In the genomic region with DNA sequence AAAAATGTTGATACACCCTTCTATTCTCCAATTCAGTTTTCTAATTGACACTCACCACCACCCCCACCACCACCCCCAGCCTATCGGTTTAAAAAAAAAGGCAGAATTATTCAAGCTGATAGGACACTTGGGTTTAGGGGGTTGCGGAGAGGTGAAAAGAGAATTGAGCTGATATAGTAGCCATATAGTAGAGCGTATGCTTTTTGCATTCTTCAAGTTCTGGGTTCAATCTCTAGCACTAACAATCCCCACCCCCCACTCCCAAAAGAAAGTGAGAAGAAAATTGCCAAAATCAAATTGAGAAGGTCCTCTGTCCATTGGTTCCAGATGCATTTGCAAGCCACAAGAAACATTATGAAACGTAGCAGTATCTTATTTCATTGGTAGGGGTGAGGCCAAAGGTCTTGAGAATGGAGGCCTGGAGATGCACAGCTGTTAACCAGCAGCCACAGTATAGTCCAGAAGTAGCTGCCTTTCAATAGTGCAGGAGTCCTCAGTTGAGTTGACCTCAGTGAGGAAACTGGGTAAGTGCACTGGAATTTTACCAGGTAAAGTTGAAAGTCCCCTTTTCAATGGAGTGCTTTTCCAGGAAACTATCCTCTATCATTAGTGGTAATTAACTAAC, we compare ENCODE assay signal across 8 mouse cellular contexts. TPM values are rescaled to one million over a fixed set of nuclear protein-coding genes. Genes with fewer than 3 reads are reported as not detected.
A peak's percentile ranks its signal among the peaks of the same experiment; 100 is the strongest.
DNase-seq lines count a peak whose midpoint lies in the region; ATAC-seq and TF ChIP-seq lines count a peak whose summit lies in the region.

No protein-coding gene starts in this region.

- TF ChIP-seq EP300 in ES-Bruce4 (IDR thresholded peaks at IDR 0.05; ENCODE audit: insufficient read depth, low read depth, low read length): no peak
- TF ChIP-seq EP300 in liver, postnatal 0 days (IDR thresholded peaks at IDR 0.05; ENCODE audit: low read depth): 0 out of 2 replicates have a peak, but pooled peaks have one; percentile 10

- no peak for TF ChIP-seq CTCF in ES-Bruce4 (IDR thresholded peaks at IDR 0.05; ENCODE audit: low read depth, low read length)
- no peak for TF ChIP-seq CTCF in forebrain, postnatal 0 days (IDR thresholded peaks at IDR 0.05; ENCODE audit: low read depth)
- TF ChIP-seq CTCF in liver, postnatal 0 days (IDR thresholded peaks at IDR 0.05; ENCODE audit: low read depth): no peak

- 42% methylated on average over 4 of the region's 4 CpGs for WGBS in heart, embryonic 12.5 days
- WGBS in forebrain, postnatal 0 days: 37% methylated on average over 4 of the region's 4 CpGs
- 45% methylated on average over 4 of the region's 4 CpGs for WGBS in liver, postnatal 0 days (ENCODE audit: insufficient replicate concordance)

- TF ChIP-seq POLR2A in ES-Bruce4 (IDR thresholded peaks at IDR 0.05; ENCODE audit: insufficient read depth, low read length): no peak

- peak overlapping the region; percentile 90 for H3K4me3 ChIP-seq in heart, embryonic 12.5 days
- peak overlapping the region; percentile 99 for H3K4me3 ChIP-seq in ES-Bruce4 (ENCODE audit: low read depth, low read length)
- H3K4me3 ChIP-seq in forebrain, postnatal 0 days (ENCODE audit: low read depth, low read length): peak overlapping the region; percentile 94
- peak overlapping the region; percentile 86 for H3K4me3 ChIP-seq in liver, postnatal 0 days (ENCODE audit: low read depth, low read length)

- no peaks in the 10 kb centered on the region for H3K36me3 ChIP-seq in heart, embryonic 12.5 days
- H3K36me3 ChIP-seq in ES-Bruce4 (ENCODE audit: control insufficient read depth, insufficient read depth, low read length, poor library complexity, severe bottlenecking): no peaks in the 10 kb centered on the region
- no peaks in the 10 kb centered on the region for H3K36me3 ChIP-seq in forebrain, postnatal 0 days (ENCODE audit: insufficient read depth)
- no peaks in the 10 kb centered on the region; the same call in 1 of the 2 replicates for H3K36me3 ChIP-seq in liver, postnatal 0 days (replicated peaks; ENCODE audit: insufficient read depth, low read length)

- H3K4me2 ChIP-seq in heart, embryonic 12.5 days: peak overlapping the region; percentile 70
- peak overlapping the region; percentile 75 for H3K4me2 ChIP-seq in forebrain, postnatal 0 days (ENCODE audit: low read depth)
- peak overlapping the region; percentile 94 for H3K4me2 ChIP-seq in liver, postnatal 0 days (ENCODE audit: low read depth, low read length)

- no peaks in the 10 kb centered on the region for H3K9me3 ChIP-seq in heart, embryonic 12.5 days (replicated peaks)
- H3K9me3 ChIP-seq in ES-Bruce4 (replicated peaks; ENCODE audit: control insufficient read depth, insufficient read depth, low read length, poor library complexity, severe bottlenecking): no peaks in the 10 kb centered on the region
- H3K9me3 ChIP-seq in forebrain, postnatal 0 days (ENCODE audit: low read length): no peaks in the 10 kb centered on the region
- no peaks in the 10 kb centered on the region for H3K9me3 ChIP-seq in liver, postnatal 0 days (ENCODE audit: low read length)

- H3K27ac ChIP-seq in heart, embryonic 12.5 days (ENCODE audit: poor library complexity, severe bottlenecking): no peak overlapping the region
- no peak overlapping the region for H3K27ac ChIP-seq in ES-Bruce4 (ENCODE audit: insufficient read depth, low read length)
- H3K27ac ChIP-seq in forebrain, postnatal 0 days (ENCODE audit: low read depth, low read length): peak overlapping the region; percentile 94
- peak overlapping the region; percentile 95 for H3K27ac ChIP-seq in liver, postnatal 0 days (ENCODE audit: low read depth)

- no peak for DNase-seq in heart, adult 9 months (ENCODE audit: low spot score in 2 of 2)
- DNase-seq in forebrain, postnatal 0 days: no peak
- DNase-seq in liver, postnatal 0 days: no peak
- DNase-seq in cerebellum, postnatal 14 days: no peak
- DNase-seq in lung, postnatal 25 days (ENCODE audit: low spot score): no peak
- DNase-seq in frontal cortex, postnatal 14 days (ENCODE audit: low spot score in 2 of 2): no peak

- ATAC-seq in heart, embryonic 12.5 days (ENCODE audit: insufficient number of reproducible peaks, low FRiP score): no peak
- no peak for ATAC-seq in forebrain, postnatal 0 days
- ATAC-seq in liver, postnatal 0 days: no peak

- H3K27me3 ChIP-seq in heart, embryonic 12.5 days (replicated peaks): no peaks in the 10 kb centered on the region
- H3K27me3 ChIP-seq in ES-Bruce4 (ENCODE audit: control insufficient read depth, insufficient read depth, low read length, poor library complexity, severe bottlenecking): no peaks in the 10 kb centered on the region
- H3K27me3 ChIP-seq in forebrain, postnatal 0 days (ENCODE audit: insufficient read depth, low read length): no peaks in the 10 kb centered on the region
- H3K27me3 ChIP-seq in liver, postnatal 0 days (ENCODE audit: insufficient read depth, low read length): no peaks in the 10 kb centered on the region

- H3K9ac ChIP-seq in heart, embryonic 12.5 days: peak overlapping the region; percentile 98
- H3K9ac ChIP-seq in ES-Bruce4 (ENCODE audit: low read depth, poor library complexity, severe bottlenecking): peak overlapping the region; percentile 97
- peak overlapping the region; percentile 82 for H3K9ac ChIP-seq in forebrain, postnatal 0 days
- H3K9ac ChIP-seq in liver, postnatal 0 days (replicated peaks): peak overlapping the region; percentile 89

- H3K4me1 ChIP-seq in heart, embryonic 12.5 days (replicated peaks): peaks cover 14% of the 10 kb centered on the region
- H3K4me1 ChIP-seq in ES-Bruce4 (ENCODE audit: control insufficient read depth, insufficient read depth, low read length): no peaks in the 10 kb centered on the region
- peaks cover 3% of the 10 kb centered on the region; the same call in 1 of the 2 replicates for H3K4me1 ChIP-seq in forebrain, postnatal 0 days (ENCODE audit: insufficient read depth)
- peaks cover 18% of the 10 kb centered on the region for H3K4me1 ChIP-seq in liver, postnatal 0 days (ENCODE audit: insufficient read depth)

RNA-seq across cellular contexts. Expression of a gene that starts 0.8 kb away (rescaled TPM):
- polyA plus RNA-seq in heart, embryonic 12.5 days (2016; fragmentation: Nextera tagmentation; extraction: Ambion mirVana): 14.7 and 15.1 TPM in 2 replicates
- polyA plus RNA-seq in ES-Bruce4 (2011; ENCODE audit: insufficient read depth, insufficient read length, low read depth, missing spikeins): 10.0 and 10.2 TPM in 2 replicates
- 55.3 and 59.6 TPM in 2 replicates for total RNA-seq in forebrain, postnatal 0 days (2014; rRNA removed)
- polyA plus RNA-seq in forebrain, postnatal 0 days (2015; fragmentation: Nextera tagmentation; extraction: Ambion mirVana): 14.3 and 16.8 TPM in 2 replicates
- polyA plus RNA-seq in liver, postnatal 0 days (2015; fragmentation: Nextera tagmentation; extraction: Ambion mirVana): 3.3 and 3.9 TPM in 2 replicates

RNA-seq across cellular contexts. Expression of a gene that starts 25.7 kb away (rescaled TPM):
- polyA plus RNA-seq in heart, embryonic 12.5 days (2016; fragmentation: Nextera tagmentation; extraction: Ambion mirVana): 19.6 and 21.9 TPM in 2 replicates
- polyA plus RNA-seq in ES-Bruce4 (2011; ENCODE audit: insufficient read depth, insufficient read length, low read depth, missing spikeins): 20.8 and 24.1 TPM in 2 replicates
- 35.4 and 42.0 TPM in 2 replicates for total RNA-seq in forebrain, postnatal 0 days (2014; rRNA removed)
- polyA plus RNA-seq in forebrain, postnatal 0 days (2015; fragmentation: Nextera tagmentation; extraction: Ambion mirVana): 27.3 and 32.2 TPM in 2 replicates
- polyA plus RNA-seq in liver, postnatal 0 days (2015; fragmentation: Nextera tagmentation; extraction: Ambion mirVana): 3.4 and 3.6 TPM in 2 replicates

Comparison
In these comparisons a context has a peak if more than half of its experiments do, and no peak if none do; other contexts are left out.
1. H3K27ac ChIP-seq: peak in forebrain, postnatal 0 days (single experiment) and liver, postnatal 0 days (single experiment); none in heart, embryonic 12.5 days (single experiment) and ES-Bruce4 (single experiment).
2. Peak in every context shown above with its lines, with median percentiles within 50 percentile points of each other: H3K4me2 ChIP-seq, H3K4me3 ChIP-seq and H3K9ac ChIP-seq.